Mouse (Mus musculus) MEL (cell line): ENCODE measurements around the gene Nup205. TPM values are rescaled to one million over a fixed set of nuclear protein-coding genes. Genes with fewer than 3 reads are reported as not detected.
"Not testable (repeated sequence)": the region's sequence is repeated elsewhere in the genome, so short reads cannot be mapped to it uniquely, and the experiment has no call there.

Experiments
- DNase-seq: peaks from one replicate; pipeline ENCODE4 v3.0.0; 2011; ENCODE audit warnings: low read depth, low spot score
- H3K27ac ChIP-seq: 2 replicates; pipeline ENCODE4 v1.5.1; 2012; ENCODE audit warnings: low read depth, mild to moderate bottlenecking, control low read depth, low read length, moderate library complexity; ENCODE audit not compliant: control insufficient read depth
- H3K27me3 ChIP-seq, 2 experiments: fragments of 150-350 bp in 1 of 2; sonication (generic) in 1 of 2; 2 replicates each; pipeline ENCODE4 v1.6.1; 2012; ENCODE audit warnings: low read length in 2 of 2, mild to moderate bottlenecking in 2 of 2, improper control_type of control experiment in 1 of 2, moderate library complexity in 1 of 2; ENCODE audit not compliant: insufficient read depth in 2 of 2, control insufficient read depth in 1 of 2
- H3K36me3 ChIP-seq, 2 experiments: 2 replicates each; pipeline ENCODE4 v1.6.1; 2012 to 2014; ENCODE audit warnings: low read length in 2 of 2, improper control_type of control experiment in 1 of 2, inconsistent platforms in 1 of 2, mild to moderate bottlenecking in 1 of 2; ENCODE audit not compliant: insufficient read depth in 2 of 2, control insufficient read depth in 1 of 2
- H3K4me1 ChIP-seq, 2 experiments: fragments of 150-350 bp in 1 of 2; sonication (generic) in 1 of 2; 2 replicates each; pipeline ENCODE4 v1.6.1; 2012; ENCODE audit warnings: low read length in 2 of 2, improper control_type of control experiment in 1 of 2, mild to moderate bottlenecking in 1 of 2; ENCODE audit not compliant: insufficient read depth in 2 of 2, control insufficient read depth in 1 of 2
- H3K4me3 ChIP-seq, 2 experiments: fragments of 150-350 bp in 1 of 2; sonication (generic) in 1 of 2; 2 replicates each; pipeline ENCODE4 v1.5.1; 2012; ENCODE audit warnings: low read depth in 2 of 2, low read length in 2 of 2, mild to moderate bottlenecking in 2 of 2, moderate library complexity in 2 of 2, control low read depth in 1 of 2, improper control_type of control experiment in 1 of 2; ENCODE audit not compliant: control insufficient read depth in 1 of 2, insufficient read depth in 1 of 2
- H3K79me2 ChIP-seq: 2 replicates; pipeline ENCODE4 v1.6.1; 2012; ENCODE audit warnings: mild to moderate bottlenecking, low read length, moderate library complexity; ENCODE audit not compliant: control insufficient read depth, poor library complexity, insufficient read depth
- H3K9ac ChIP-seq: 2 replicates; pipeline ENCODE4 v1.6.1; 2012; ENCODE audit warnings: low read depth, mild to moderate bottlenecking, control low read depth, low read length, moderate library complexity; ENCODE audit not compliant: control insufficient read depth, poor library complexity, severe bottlenecking
- H3K9me3 ChIP-seq: fragments of 150-350 bp; sonication (generic); replicated peaks from 2 replicates; pipeline ENCODE4 v1.6.1; 2012; ENCODE audit warnings: mild to moderate bottlenecking, low read length, improper control_type of control experiment, moderate library complexity; ENCODE audit not compliant: insufficient read depth
- BHLHE40 ChIP-seq: IDR thresholded peaks from 2 replicates; pipeline ENCODE4 v1.6.1; 2012; ENCODE audit warnings: low read depth, mild to moderate bottlenecking, inconsistent platforms, low read length, improper control_type of control experiment, borderline replicate concordance
- CHD1 ChIP-seq: IDR thresholded peaks from 2 replicates; pipeline ENCODE4 v1.6.1; 2012; ENCODE audit warnings: low read depth, mild to moderate bottlenecking, inconsistent platforms, low read length, improper control_type of control experiment
- CHD2 ChIP-seq: IDR thresholded peaks from 2 replicates; pipeline ENCODE4 v1.6.1; 2011; ENCODE audit warnings: low read length, improper control_type of control experiment
- CTCF ChIP-seq, 3 experiments: IDR thresholded peaks in 2 of 3; conservative IDR thresholded peaks in 1 of 3; 2 replicates each; pipeline ENCODE4 v1.5.1; 2011 to 2012; ENCODE audit warnings: low read length in 3 of 3, low read depth in 2 of 3, mild to moderate bottlenecking in 2 of 3, improper control_type of control experiment in 1 of 3, inconsistent platforms in 1 of 3, mixed read lengths in 1 of 3, moderate library complexity in 1 of 3; ENCODE audit not compliant: control insufficient read depth in 1 of 3, insufficient read depth in 1 of 3, poor library complexity in 1 of 3, severe bottlenecking in 1 of 3
- ELF1 ChIP-seq: IDR thresholded peaks from 2 replicates; pipeline ENCODE4 v1.6.1; 2014; ENCODE audit warnings: low read depth, mild to moderate bottlenecking, inconsistent platforms, low read length, improper control_type of control experiment, moderate library complexity
- GABPA ChIP-seq: IDR thresholded peaks from 2 replicates; pipeline ENCODE4 v1.6.1; 2012; ENCODE audit warnings: low read depth, mild to moderate bottlenecking, inconsistent platforms, low read length, improper control_type of control experiment, moderate library complexity
- GATA1 ChIP-seq: IDR thresholded peaks from 2 replicates; pipeline ENCODE4 v1.6.1; 2011; ENCODE audit warnings: low read depth, low read length, improper control_type of control experiment
- JUND ChIP-seq: IDR thresholded peaks from 2 replicates; pipeline ENCODE4 v1.6.1; 2011; ENCODE audit warnings: low read depth, mild to moderate bottlenecking, improper control_type of control experiment, low read length
- MAFK ChIP-seq: IDR thresholded peaks from 2 replicates; pipeline ENCODE4 v1.6.1; 2011; ENCODE audit warnings: low read depth, mild to moderate bottlenecking, low read length, improper control_type of control experiment, borderline replicate concordance
- MYC ChIP-seq: IDR thresholded peaks from 2 replicates; pipeline ENCODE4 v1.6.1; 2011; ENCODE audit warnings: low read depth, mild to moderate bottlenecking, low read length, improper control_type of control experiment, moderate library complexity
- POLR2AphosphoS5 ChIP-seq: IDR thresholded peaks from 2 replicates; pipeline ENCODE4 v1.6.1; 2012; ENCODE audit warnings: low read depth, borderline replicate concordance, mild to moderate bottlenecking, inconsistent platforms, low read length, moderate library complexity, mixed read lengths
- RAD21 ChIP-seq: IDR thresholded peaks from 2 replicates; pipeline ENCODE4 v1.6.1; 2011; ENCODE audit warnings: mild to moderate bottlenecking, low read depth, low read length, improper control_type of control experiment
- RCOR1 ChIP-seq: IDR thresholded peaks from 2 replicates; pipeline ENCODE4 v1.6.1; 2012; ENCODE audit warnings: low read depth, mild to moderate bottlenecking, inconsistent platforms, low read length, improper control_type of control experiment
- SMC3 ChIP-seq: IDR thresholded peaks from 2 replicates; pipeline ENCODE4 v1.6.1; 2011; ENCODE audit warnings: low read depth, low read length, improper control_type of control experiment
- TAL1 ChIP-seq: IDR thresholded peaks from 2 replicates; pipeline ENCODE4 v1.6.1; 2012; ENCODE audit warnings: mild to moderate bottlenecking, inconsistent platforms, low read length, moderate library complexity, mixed read lengths
- TBP ChIP-seq: IDR thresholded peaks from 2 replicates; pipeline ENCODE4 v1.8.0; 2011; ENCODE audit warnings: low read depth, low read length, improper control_type of control experiment
- ZC3H11A ChIP-seq: IDR thresholded peaks from 2 replicates; pipeline ENCODE4 v1.6.1; 2012; ENCODE audit warnings: low read depth, mild to moderate bottlenecking, inconsistent platforms, low read length, improper control_type of control experiment
- ZNF384 ChIP-seq: IDR thresholded peaks from 2 replicates; pipeline ENCODE4 v1.6.1; 2012; ENCODE audit warnings: low read depth, mild to moderate bottlenecking, inconsistent platforms, low read length, improper control_type of control experiment
- polyA plus RNA-seq, 2 experiments: library from polyadenylated mRNA; stranded (reverse) in 1 of 2; unstranded in 1 of 2; fragments of >175 nt in 1 of 2; fragments of >200 nt in 1 of 2; gene quantifications; 2 replicates each; pipeline versions ENCODE4 v1.2.1 to v1.2.4; 2012; ENCODE audit warnings: low replicate concordance in 2 of 2, low read depth in 1 of 2; ENCODE audit not compliant: insufficient read length in 2 of 2, insufficient read depth in 1 of 2, missing spikeins in 1 of 2
- total RNA-seq: library from RNA; depleted of rRNA; stranded (reverse); fragments of 300-350 nt; gene quantifications from 2 replicates; pipeline ENCODE4 v1.2.3, GENCODE M21; 2012

The Nup205 gene
- total and polyA plus RNA-seq, 3 experiments, result 32.1 to 89.3 (median 82.9) TPM

- H3K4me3 ChIP-seq, H3K4me1 ChIP-seq, H3K27ac ChIP-seq: not testable (repeated sequence)
- peak; percentile 37 to 50 (median 47); a peak in 5 of 6 replicates for TF ChIP-seq CTCF (IDR thresholded peaks at IDR 0.05 in 2 of 3, conservative IDR thresholded peaks at IDR 0.05 in 1 of 3; ENCODE audit: control insufficient read depth in 1 of 3, insufficient read depth in 1 of 3, low read depth in 2 of 3, low read length in 3 of 3, poor library complexity in 1 of 3, severe bottlenecking in 1 of 3)
- TF ChIP-seq RAD21, result peak; percentile 52
- 0 out of 2 replicates have a peak, but pooled peaks have one; percentile 8 for TF ChIP-seq ELF1
- TF ChIP-seq ZNF384, result peak; percentile 72
- peak; percentile 43 for TF ChIP-seq SMC3
- TF ChIP-seq TBP, result peak; percentile 32; the same call in 1 of the 2 replicates
- 0 out of 2 replicates have a peak, but pooled peaks have one; percentile 58 for TF ChIP-seq MYC
- TF ChIP-seq ZC3H11A, result peak; percentile 36; the same call in 1 of the 2 replicates
- TF ChIP-seq, all 39 proteins: peak for 8; not testable (repeated sequence) for 31
- DNase-seq, result peak; percentile 25
- H3K79me2 ChIP-seq, H3K36me3 ChIP-seq, H3K9ac ChIP-seq, H3K27me3 ChIP-seq, H3K9me3 ChIP-seq: not testable (repeated sequence)
These were observed 5.2 kb upstream of the Nup205 start for GRCm38 (mm10) chr6:35172028-35172427.

DNA sequence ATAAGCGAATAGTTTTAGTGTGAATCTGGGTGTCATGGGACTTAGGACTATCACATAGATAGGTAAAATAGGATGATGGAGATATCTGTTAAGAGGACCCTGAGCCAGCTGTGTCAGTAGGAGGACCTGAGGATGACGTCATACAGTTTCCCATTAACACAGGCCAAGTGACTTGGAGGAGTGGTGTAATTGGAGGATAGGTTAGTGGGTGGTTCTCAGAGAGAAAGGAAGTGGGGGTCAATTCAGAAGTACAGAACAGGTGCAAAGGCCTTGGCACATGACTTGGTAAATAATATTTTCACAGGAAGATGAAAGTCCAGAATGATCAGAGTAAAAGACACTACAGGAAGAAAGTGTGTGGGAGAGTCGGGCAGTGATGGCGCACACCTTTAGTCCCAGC, 4.0 kb upstream of the Nup205 start:
- Histone ChIP-seq H3K9ac (no peak overlapping the region), H3K27me3 (no peaks in the 10 kb centered on the region), H3K79me2 (peaks cover 9% of the 10 kb centered on the region), H3K27ac (no peak overlapping the region), H3K4me3 (no peak overlapping the region), H3K36me3 (no peaks in the 10 kb centered on the region; a peak in 1 of 4 replicates), H3K4me1 (no peaks in the 10 kb centered on the region; a peak in 1 of 4 replicates)
- TF ChIP-seq MAFK (no peak), CHD1 (no peak), RCOR1 (no peak), GATA1 (no peak), TAL1 (no peak), BHLHE40 (no peak), POLR2AphosphoS5 (no peak), JUND (no peak), ZC3H11A (no peak), CHD2 (no peak), GABPA (no peak)
- TF ChIP-seq, all 39 proteins: peak for 0
- DNase-seq, result no peak
- H3K9me3 ChIP-seq, result no peaks in the 10 kb centered on the region
